Mouse (Mus musculus) kidney, embryonic 14.5 days (tissue): ENCODE measurements around the gene Zfp64. TPM values are rescaled to one million over a fixed set of nuclear protein-coding genes. Genes with fewer than 3 reads are reported as not detected.

Experiments used
- ATAC-seq: fragments of 200-750 bp; cut with Nextera tagmentation; 2 replicates; pipeline ENCODE4 v1.8.0; 2017; ENCODE audit warnings: moderate number of reproducible peaks, mild to moderate bottlenecking, moderate TSS enrichment, moderate library complexity; ENCODE audit not compliant: low FRiP score, low TSS enrichment
- H3K27ac ChIP-seq: fragments of 300-500 bp; sonication (generic); 2 replicates; pipeline ENCODE4 v1.5.1; 2014; ENCODE audit warnings: low read depth, mild to moderate bottlenecking, low read length, moderate library complexity, mixed read lengths
- H3K27me3 ChIP-seq: fragments of 300-500 bp; sonication (generic); 2 replicates; pipeline ENCODE4 v1.6.1; 2014; ENCODE audit warnings: mild to moderate bottlenecking, low read length; ENCODE audit not compliant: control insufficient read depth, insufficient read depth
- H3K36me3 ChIP-seq: fragments of 300-500 bp; sonication (generic); 2 replicates; pipeline ENCODE4 v1.6.1; 2014; ENCODE audit warnings: low read length, mixed read lengths; ENCODE audit not compliant: control insufficient read depth, insufficient read depth
- H3K4me1 ChIP-seq: fragments of 300-500 bp; sonication (generic); 2 replicates; pipeline ENCODE4 v1.6.1; 2014; ENCODE audit warnings: low read length, mixed read lengths; ENCODE audit not compliant: control insufficient read depth, insufficient read depth
- H3K4me2 ChIP-seq: fragments of 300-500 bp; sonication (generic); replicated peaks from 2 replicates; pipeline ENCODE4 v1.6.1; 2014; ENCODE audit warnings: low read depth, mild to moderate bottlenecking, low read length
- H3K4me3 ChIP-seq: fragments of 300-500 bp; sonication (generic); 2 replicates; pipeline ENCODE4 v1.5.1; 2014; ENCODE audit warnings: mild to moderate bottlenecking, low read length
- H3K9ac ChIP-seq: fragments of 300-500 bp; sonication (generic); 2 replicates; pipeline ENCODE4 v1.6.1; 2014; ENCODE audit warnings: low read depth, mild to moderate bottlenecking, low read length, moderate library complexity
- H3K9me3 ChIP-seq: fragments of 300-500 bp; sonication (generic); 2 replicates; pipeline ENCODE4 v1.6.1; 2016; ENCODE audit warnings: low read length; ENCODE audit not compliant: control insufficient read depth
- WGBS: fragments of 180-500 bp; shearing (Covaris S2); extraction: QIAGEN DNeasy Blood & Tissue Kit; methylation state at CpG from one replicate; pipeline ENCODE4 v1.1.7; 2014; 5-methylcytosine and 5-hydroxymethylcytosine counted together
- polyA plus RNA-seq: library from polyadenylated mRNA; unstranded; fragments of >200 nt; fragmentation: Nextera tagmentation; extraction: Ambion mirVana; gene quantifications from 2 replicates; pipeline ENCODE4 v1.2.1, GENCODE M21; 2014

Gene Zfp64
- polyA plus RNA-seq: 23.0 and 27.8 TPM in 2 replicates

DNA sequence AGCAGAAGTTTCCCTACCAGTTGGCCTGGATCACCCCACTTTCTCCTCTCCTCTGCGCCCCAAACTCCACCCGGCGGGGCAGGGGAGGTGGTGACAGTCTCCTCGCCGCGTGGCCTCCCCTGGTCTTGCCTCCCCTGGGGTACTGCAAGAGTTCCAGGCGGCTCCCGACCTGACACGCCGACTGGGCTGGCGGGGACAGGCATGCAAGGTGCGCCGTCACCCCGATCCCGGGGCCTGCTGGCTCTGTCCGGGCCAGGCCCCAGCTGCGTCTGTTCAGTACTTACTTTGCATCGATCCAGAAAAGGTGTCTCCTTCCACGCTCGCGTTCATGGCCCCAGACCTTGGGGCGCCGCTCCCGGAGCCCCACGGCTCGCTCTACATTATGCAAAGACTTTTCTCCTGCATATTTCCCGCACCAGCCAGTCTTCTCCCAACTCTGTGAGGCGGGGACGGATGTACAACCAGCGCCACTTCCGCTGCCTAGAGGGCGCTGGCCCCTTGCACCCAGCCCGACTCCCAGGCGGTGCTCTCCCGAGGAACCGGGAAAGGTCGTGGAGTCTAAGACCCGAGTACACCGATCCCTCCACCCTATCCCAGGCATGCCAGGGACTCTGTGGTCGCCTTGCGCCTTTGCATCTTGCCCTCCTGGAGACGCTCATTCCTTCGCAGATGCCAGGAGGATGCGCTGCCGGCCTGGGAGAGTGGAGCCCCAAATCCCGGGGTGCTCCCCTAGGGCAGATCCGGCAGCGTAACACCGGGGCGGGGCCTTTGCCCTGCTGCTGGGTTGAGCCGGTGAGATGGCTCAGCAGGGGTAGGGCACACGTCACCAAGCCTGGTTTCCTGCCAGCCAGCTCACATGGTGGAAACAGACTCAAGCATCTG, at the start of gene Zfp64:
Gene Zfp64, minus strand, starts transcription at position 753 of the 882 bp plus-strand sequence.
- no peaks in the 10 kb centered on the region for H3K9me3 ChIP-seq
- H3K9ac ChIP-seq: peak within 1 kb of the TSS; percentile 92
- under 1% methylated on average over 52 of the region's 52 CpGs for WGBS
- H3K4me3 ChIP-seq: peak within 1 kb of the TSS; percentile 96
- ATAC-seq: peak; percentile 91
- H3K27ac ChIP-seq: peak within 1 kb of the TSS; percentile 67
- H3K4me1 ChIP-seq: no peaks in the 10 kb centered on the region
- H3K36me3 ChIP-seq: peaks cover 19% of the 10 kb centered on the region
- peak within 1 kb of the TSS; percentile 77 for H3K4me2 ChIP-seq
- H3K27me3 ChIP-seq: no peaks in the 10 kb centered on the region

DNA sequence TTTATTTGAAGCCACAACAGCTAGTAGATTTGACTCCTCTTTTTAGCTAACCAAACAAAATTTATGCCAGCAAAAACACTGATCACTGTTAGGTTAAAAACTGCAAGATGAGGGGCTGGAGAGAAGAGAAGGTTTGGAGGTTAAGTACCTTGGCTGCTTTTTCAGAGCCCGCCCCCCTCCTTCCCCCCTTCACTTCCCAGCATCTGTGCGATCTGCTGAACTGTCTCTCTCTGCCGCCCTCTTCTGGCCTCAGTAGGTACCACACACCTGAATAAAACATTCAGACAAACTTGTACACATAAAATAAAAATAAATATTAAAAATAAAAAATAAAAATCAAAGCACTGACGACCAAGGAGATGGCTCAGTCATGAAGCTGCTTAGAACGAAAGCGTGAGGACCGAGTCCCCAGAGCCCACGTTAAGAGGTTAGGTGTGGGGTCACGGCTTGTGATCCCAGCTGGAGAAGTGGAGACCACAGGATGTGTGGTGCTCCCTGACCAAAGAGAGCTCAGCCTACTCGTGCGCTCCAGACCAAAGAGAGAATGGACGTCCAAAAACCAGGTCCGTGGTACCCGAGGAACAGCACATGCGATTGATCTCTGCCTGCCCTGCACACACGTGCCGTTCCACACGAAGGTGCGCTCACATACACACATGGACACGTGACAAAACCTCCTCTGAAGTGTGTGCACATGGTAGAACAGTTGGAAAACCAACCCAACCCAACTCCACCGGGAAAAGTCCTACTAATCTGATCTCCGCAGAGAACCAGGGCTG, 37.4 kb upstream of the Zfp64 start:
- 0 out of 2 replicates have a peak, but pooled peaks have one; percentile 51 for ATAC-seq
- Histone ChIP-seq H3K27ac (no peak overlapping the region), H3K36me3 (no peaks in the 10 kb centered on the region), H3K4me3 (no peak overlapping the region), H3K27me3 (no peaks in the 10 kb centered on the region), H3K9me3 (no peaks in the 10 kb centered on the region), H3K9ac (no peak overlapping the region), H3K4me1 (0 out of 2 replicates have a peak, but pooled peaks cover 3% of the 10 kb centered on the region), H3K4me2 (no peak overlapping the region)
- WGBS: 75% methylated on average over 22 of the region's 22 CpGs

DNA sequence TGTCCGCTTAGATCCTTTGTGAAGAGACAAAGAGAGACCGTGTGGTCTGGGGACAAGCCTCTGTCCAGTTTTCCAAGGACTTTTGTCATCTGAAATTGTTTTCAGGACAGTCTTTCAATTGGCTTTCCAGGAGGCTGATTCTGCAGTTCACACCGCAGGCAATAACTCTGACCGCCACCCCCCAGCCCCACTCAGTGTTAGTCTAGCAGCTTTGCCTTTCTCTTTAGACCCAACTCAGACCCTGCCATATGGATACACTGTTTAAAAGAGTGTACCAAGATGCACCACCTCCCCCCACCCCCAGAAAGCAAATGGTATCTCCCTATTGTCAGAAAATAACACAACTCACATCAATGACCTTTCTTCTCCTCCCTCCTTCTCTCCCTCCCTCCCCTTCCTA, 35.6 kb upstream of the Zfp64 start:
- no peaks in the 10 kb centered on the region for H3K9me3 ChIP-seq
- no peak overlapping the region for H3K9ac ChIP-seq
- H3K36me3 ChIP-seq: no peaks in the 10 kb centered on the region
- ATAC-seq: no peak
- 0 out of 2 replicates have a peak, but pooled peaks cover 3% of the 10 kb centered on the region for H3K4me1 ChIP-seq
- WGBS: 73% methylated on average over 4 of the region's 4 CpGs
- no peak overlapping the region for H3K4me3 ChIP-seq
- H3K4me2 ChIP-seq: no peak overlapping the region
- no peak overlapping the region for H3K27ac ChIP-seq
- no peaks in the 10 kb centered on the region for H3K27me3 ChIP-seq

DNA sequence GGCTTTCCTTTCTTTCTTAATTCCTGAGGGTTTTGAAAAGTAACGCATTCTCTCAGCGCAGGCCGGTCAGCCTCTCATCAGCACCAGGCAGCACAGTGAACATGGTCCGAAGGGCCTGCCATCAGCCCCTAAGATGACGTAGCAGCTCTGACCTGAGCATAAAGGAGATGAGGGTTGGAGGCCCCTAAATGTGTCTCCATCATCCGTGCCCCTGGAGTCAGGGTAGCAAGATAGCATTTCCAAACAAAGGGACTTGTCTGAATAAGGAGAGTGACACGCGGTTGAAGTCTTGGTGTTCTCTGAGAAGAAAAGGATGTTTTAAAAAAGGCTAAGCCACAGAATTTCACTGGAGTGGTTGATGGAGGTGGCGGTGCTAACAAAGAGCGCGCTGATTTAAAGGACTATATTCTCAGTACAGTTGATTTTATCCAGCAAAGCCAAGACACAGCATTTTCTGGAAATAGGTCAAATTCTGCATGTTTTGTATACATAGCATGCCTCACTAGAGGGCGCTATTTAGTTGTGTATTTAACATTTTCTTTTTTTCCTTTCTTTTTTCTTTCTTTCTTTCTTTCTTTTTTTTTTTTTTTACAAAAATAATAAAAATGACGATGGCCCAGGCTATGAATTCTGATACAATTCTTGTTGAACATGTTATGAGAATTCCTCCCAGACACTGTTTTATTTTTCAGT, 34.8 kb upstream of the Zfp64 start:
- no peak for ATAC-seq
- Histone ChIP-seq H3K36me3 (no peaks in the 10 kb centered on the region), H3K9me3 (no peaks in the 10 kb centered on the region), H3K27ac (no peak overlapping the region), H3K27me3 (no peaks in the 10 kb centered on the region), H3K4me1 (0 out of 2 replicates have a peak, but pooled peaks cover 3% of the 10 kb centered on the region), H3K9ac (no peak overlapping the region), H3K4me3 (no peak overlapping the region), H3K4me2 (no peak overlapping the region)
- WGBS: 56% methylated on average over 13 of the region's 13 CpGs

DNA sequence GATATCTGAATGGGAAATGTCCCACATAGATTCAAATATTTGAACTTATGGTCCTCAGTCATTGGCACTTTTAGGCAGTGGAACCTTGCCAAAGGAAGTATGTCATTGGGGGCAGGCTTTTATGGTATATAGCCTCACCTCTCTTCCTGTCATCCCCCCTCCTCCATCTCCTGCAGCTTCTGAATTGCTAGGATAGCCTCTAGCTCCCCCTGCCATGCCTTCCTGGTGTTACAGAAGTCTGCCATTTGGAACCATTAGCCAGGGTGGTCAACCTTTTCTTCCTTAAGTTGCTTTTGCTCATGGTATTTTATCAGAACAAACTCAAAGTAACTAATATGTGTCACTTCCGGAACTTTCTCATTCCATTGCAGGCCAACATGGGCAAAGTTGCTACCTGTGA, 32.7 kb upstream of the Zfp64 start:
- no peaks in the 10 kb centered on the region for H3K9me3 ChIP-seq
- no peaks in the 10 kb centered on the region for H3K36me3 ChIP-seq
- H3K27ac ChIP-seq: no peak overlapping the region
- WGBS: 88% methylated on average over 1 of the region's 1 CpGs
- no peak overlapping the region for H3K4me2 ChIP-seq
- no peaks in the 10 kb centered on the region for H3K27me3 ChIP-seq
- H3K4me3 ChIP-seq: no peak overlapping the region
- 0 out of 2 replicates have a peak, but pooled peaks cover 3% of the 10 kb centered on the region for H3K4me1 ChIP-seq
- ATAC-seq: no peak
- H3K9ac ChIP-seq: no peak overlapping the region

DNA sequence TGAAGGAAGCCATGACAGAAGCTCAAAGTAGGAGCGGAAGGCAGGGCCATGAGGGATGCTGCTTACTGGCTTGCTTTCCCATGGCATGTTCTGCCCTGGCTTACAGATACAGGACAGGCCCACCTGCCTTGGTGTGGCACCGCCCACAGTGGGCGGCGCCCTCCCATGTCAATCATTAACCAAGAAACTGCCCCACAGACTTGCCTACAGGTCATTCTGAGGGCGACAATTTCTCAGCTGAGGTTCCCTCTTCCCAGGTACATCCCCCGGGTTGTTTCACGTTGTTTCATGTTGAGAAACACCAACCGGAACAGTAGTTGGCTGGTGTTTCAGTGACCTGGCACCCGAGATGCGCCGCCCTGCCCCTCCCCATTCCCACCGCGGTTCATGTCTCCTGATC, 32.0 kb upstream of the Zfp64 start:
- no peak for ATAC-seq
- Histone ChIP-seq H3K36me3 (no peaks in the 10 kb centered on the region), H3K9ac (no peak overlapping the region), H3K4me3 (no peak overlapping the region), H3K4me2 (no peak overlapping the region), H3K27ac (no peak overlapping the region), H3K4me1 (0 out of 2 replicates have a peak, but pooled peaks cover 3% of the 10 kb centered on the region), H3K9me3 (no peaks in the 10 kb centered on the region), H3K27me3 (no peaks in the 10 kb centered on the region)
- 71% methylated on average over 13 of the region's 13 CpGs for WGBS

DNA sequence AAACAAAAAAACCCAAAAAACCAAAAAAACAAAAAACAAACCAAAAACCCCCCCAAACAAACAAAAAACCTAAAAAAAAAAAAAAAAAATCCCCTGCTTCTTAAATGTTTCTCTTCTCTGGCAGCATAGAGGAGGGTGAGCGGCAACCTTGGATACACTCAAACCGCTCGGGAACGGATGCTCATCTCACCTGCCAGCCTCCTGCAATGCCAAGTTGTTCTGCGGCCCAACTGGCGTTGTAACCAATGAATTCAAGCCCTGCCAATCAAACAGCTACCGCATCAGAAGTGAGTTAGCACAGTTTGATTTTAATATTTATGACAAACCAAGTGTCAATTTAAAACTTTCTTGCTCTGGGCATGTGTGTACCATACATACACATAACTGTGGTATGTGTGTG, 26.6 kb upstream of the Zfp64 start:
- Histone ChIP-seq H3K36me3 (no peaks in the 10 kb centered on the region), H3K4me3 (no peak overlapping the region), H3K9me3 (no peaks in the 10 kb centered on the region), H3K9ac (no peak overlapping the region), H3K27ac (no peak overlapping the region), H3K4me2 (no peak overlapping the region), H3K4me1 (no peaks in the 10 kb centered on the region), H3K27me3 (no peaks in the 10 kb centered on the region)
- ATAC-seq: no peak
- WGBS: 96% methylated on average over 7 of the region's 7 CpGs

DNA sequence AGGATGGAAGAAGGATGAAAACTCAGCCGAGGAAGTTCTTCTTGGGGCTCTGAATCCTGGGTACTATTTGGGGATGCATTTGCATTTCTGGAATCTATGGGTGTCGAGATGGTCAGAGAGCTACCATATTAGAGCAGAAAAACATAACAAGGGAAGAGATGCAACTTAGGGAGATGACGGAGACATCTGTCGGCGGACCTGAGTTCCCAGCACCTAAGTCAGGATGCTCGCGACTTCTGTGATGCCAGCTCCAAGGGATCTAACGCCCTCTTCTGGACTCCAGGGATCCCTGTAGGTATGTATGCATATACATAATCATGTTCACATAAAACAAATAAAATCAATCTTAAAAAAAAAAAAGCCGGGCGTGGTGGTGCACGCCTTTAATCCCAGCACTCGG, 26.1 kb upstream of the Zfp64 start:
- no peaks in the 10 kb centered on the region for H3K36me3 ChIP-seq
- no peaks in the 10 kb centered on the region for H3K9me3 ChIP-seq
- no peaks in the 10 kb centered on the region for H3K27me3 ChIP-seq
- H3K27ac ChIP-seq: no peak overlapping the region
- 84% methylated on average over 12 of the region's 12 CpGs for WGBS
- H3K4me1 ChIP-seq: no peaks in the 10 kb centered on the region
- H3K4me2 ChIP-seq: no peak overlapping the region
- no peak overlapping the region for H3K9ac ChIP-seq
- H3K4me3 ChIP-seq: no peak overlapping the region
- ATAC-seq: no peak
